Mouse (Mus musculus) ES-Bruce4 (cell line): ENCODE data around the gene Tbkbp1. TPM values are rescaled to one million over a fixed set of nuclear protein-coding genes. Genes with fewer than 3 reads are reported as not detected.

ENCODE experiments used
- H3K27ac ChIP-seq: 2 replicates; pipeline ENCODE4 v1.5.1; 2012; ENCODE audit warnings: low read length, inconsistent platforms; ENCODE audit not compliant: insufficient read depth
- H3K27me3 ChIP-seq: 2 replicates; pipeline ENCODE4 v1.6.1; 2012; ENCODE audit warnings: mild to moderate bottlenecking, low read length, inconsistent platforms; ENCODE audit not compliant: control insufficient read depth, poor library complexity, insufficient read depth, severe bottlenecking
- H3K36me3 ChIP-seq: 2 replicates; pipeline ENCODE4 v1.6.1; 2012; ENCODE audit warnings: inconsistent platforms, mild to moderate bottlenecking, low read length, moderate library complexity; ENCODE audit not compliant: control insufficient read depth, poor library complexity, insufficient read depth, severe bottlenecking
- H3K4me1 ChIP-seq: one replicate; pipeline ENCODE4 v1.8.1; 2011; ENCODE audit warnings: low read length; ENCODE audit not compliant: control insufficient read depth, insufficient read depth
- H3K4me3 ChIP-seq: 2 replicates; pipeline ENCODE4 v1.5.1; 2011; ENCODE audit warnings: low read depth, mild to moderate bottlenecking, low read length
- H3K9ac ChIP-seq: 2 replicates; pipeline ENCODE4 v1.6.1; 2012; ENCODE audit warnings: low read depth, mild to moderate bottlenecking, inconsistent platforms; ENCODE audit not compliant: poor library complexity, severe bottlenecking
- H3K9me3 ChIP-seq: replicated peaks from 2 replicates; pipeline ENCODE4 v1.6.1; 2012; ENCODE audit warnings: mild to moderate bottlenecking, low read length, inconsistent platforms; ENCODE audit not compliant: control insufficient read depth, poor library complexity, insufficient read depth, severe bottlenecking
- CTCF ChIP-seq: IDR thresholded peaks from one replicate; pipeline ENCODE4 v1.8.1; 2011; ENCODE audit warnings: low read depth, low read length
- EP300 ChIP-seq: IDR thresholded peaks from 2 replicates; pipeline ENCODE4 v1.6.1; 2011; ENCODE audit warnings: low read depth, low read length; ENCODE audit not compliant: insufficient read depth
- POLR2A ChIP-seq: IDR thresholded peaks from one replicate; pipeline ENCODE4 v1.8.1; 2011; ENCODE audit warnings: low read length; ENCODE audit not compliant: insufficient read depth
- polyA plus RNA-seq: library from polyadenylated mRNA; stranded (reverse); fragments of >200 nt; gene quantifications from 2 replicates; pipeline ENCODE4 v1.2.4, GENCODE M21; 2011; ENCODE audit warnings: low read depth; ENCODE audit not compliant: missing spikeins, insufficient read depth, insufficient read length

Tbkbp1 gene
- polyA plus RNA-seq, 1 experiment: 5.4 TPM

DNA sequence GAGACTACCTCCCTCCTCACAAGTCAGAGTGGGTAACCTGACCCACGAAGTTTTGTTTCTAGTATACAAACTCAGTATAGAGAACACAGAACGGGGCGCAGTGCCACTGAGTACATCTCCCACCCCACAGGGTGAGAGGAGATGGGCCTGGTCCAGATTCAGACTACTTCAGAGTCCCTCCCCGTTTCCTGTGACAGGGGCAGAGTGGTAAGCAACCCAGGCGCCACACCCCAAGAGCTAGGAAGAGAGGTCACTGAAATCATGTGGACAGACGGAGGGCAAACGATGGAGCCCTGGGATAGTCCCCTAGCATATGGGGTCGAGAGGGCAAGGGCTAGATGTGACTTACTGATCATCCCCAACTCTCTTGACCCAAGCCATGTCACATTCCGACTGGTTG is 5.3 kb downstream of the Tbkbp1 start:
- H3K9ac ChIP-seq: no peak overlapping the region
- no peak overlapping the region for H3K27ac ChIP-seq
- no peak overlapping the region for H3K4me3 ChIP-seq
- no peaks in the 10 kb centered on the region for H3K27me3 ChIP-seq
- no peaks in the 10 kb centered on the region for H3K36me3 ChIP-seq
- peaks cover 5% of the 10 kb centered on the region for H3K4me1 ChIP-seq
- no peaks in the 10 kb centered on the region for H3K9me3 ChIP-seq
- TF ChIP-seq CTCF (no peak), POLR2A (no peak), EP300 (no peak)

DNA sequence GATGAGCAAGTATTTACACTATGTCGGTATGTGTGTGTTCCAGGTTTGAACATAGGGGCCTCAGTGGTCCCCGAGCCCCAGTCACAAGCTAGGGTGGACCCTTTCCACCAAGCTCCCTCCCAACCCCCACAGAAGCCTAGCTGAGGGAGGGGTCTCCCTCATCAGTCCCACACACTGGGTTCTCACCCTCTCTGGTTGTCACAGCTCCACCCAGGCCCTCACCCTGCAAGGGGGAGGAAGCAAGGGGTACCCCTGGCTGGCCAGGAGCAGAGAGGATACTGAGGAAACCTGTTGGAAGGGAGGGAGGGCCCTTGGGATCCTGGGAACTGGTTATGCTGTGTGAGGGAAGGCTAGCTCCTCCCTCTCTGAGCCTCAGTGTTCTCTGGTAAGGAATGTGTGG is 6.0 kb downstream of the Tbkbp1 start:
- Histone ChIP-seq H3K9me3 (no peaks in the 10 kb centered on the region), H3K27me3 (no peaks in the 10 kb centered on the region), H3K36me3 (no peaks in the 10 kb centered on the region), H3K9ac (no peak overlapping the region), H3K4me3 (no peak overlapping the region), H3K4me1 (peaks cover 5% of the 10 kb centered on the region), H3K27ac (no peak overlapping the region)
- TF ChIP-seq POLR2A: no peak
- TF ChIP-seq CTCF: no peak
- TF ChIP-seq EP300: no peak

DNA sequence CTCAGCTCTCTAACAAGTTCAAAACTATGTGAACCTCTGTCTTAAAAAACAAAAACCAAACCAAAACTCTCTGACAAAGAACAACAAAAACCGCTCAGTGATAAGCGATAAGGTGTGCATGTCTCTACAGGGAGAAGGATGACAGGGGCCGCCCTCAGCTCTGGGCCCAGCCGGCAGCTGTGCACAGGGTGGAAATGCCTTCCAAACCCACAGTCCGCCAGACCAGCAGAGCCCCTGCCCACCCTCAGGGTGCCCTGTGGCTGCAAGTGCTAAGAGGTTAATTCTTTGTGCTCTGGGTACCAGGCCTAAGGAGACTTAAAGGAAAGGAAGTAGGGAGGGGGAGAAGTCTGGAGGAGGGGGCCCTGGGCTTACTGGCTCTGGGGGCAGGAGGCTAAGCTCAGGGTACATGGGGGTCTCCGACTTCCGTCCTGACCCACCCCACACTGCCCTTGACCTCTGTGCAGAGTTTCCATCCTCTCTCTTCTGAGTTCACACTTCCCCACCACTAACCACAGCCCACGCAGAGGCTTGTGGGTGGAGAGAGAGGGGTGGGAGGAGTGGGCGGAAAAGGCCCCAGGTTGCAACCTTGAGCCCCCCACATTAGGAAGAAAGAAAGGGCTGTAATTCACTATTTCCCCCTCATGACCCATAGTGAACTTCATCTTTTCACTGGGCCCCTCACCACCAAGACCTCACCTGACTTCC is 7.9 kb downstream of the Tbkbp1 start:
- Histone ChIP-seq H3K27me3 (peaks cover 3% of the 10 kb centered on the region), H3K27ac (no peak overlapping the region), H3K4me3 (no peak overlapping the region), H3K9me3 (no peaks in the 10 kb centered on the region), H3K4me1 (peaks cover 5% of the 10 kb centered on the region), H3K36me3 (no peaks in the 10 kb centered on the region), H3K9ac (no peak overlapping the region)
- TF ChIP-seq CTCF: no peak
- no peak for TF ChIP-seq EP300
- no peak for TF ChIP-seq POLR2A

DNA sequence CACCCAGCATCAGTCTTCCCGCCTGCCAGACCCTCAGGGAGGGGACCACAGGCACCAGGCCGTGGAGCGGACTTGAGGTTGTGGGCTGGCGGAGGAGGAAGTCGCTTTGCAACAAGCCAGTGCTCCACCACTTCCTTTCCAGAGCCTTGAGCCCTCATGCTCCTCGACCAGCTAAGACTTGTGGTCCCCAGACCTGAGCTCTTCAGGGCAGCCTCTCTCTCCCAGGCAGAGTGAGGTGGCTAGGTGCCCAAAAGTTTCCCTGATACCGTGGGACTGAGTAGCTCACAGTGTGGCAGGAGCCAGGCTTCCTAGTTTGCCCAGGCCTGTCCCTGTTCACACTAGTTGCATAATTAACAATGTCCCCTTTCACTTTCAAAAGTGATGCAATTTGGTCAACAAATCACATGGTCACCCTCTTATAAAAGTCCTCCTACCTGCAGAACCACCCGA is 9.1 kb downstream of the Tbkbp1 start:
- no peak overlapping the region for H3K27ac ChIP-seq
- peak overlapping the region; percentile 3; the same call in 1 of the 2 replicates for H3K4me3 ChIP-seq
- peaks cover 5% of the 10 kb centered on the region for H3K4me1 ChIP-seq
- H3K27me3 ChIP-seq: peaks cover 3% of the 10 kb centered on the region
- TF ChIP-seq CTCF (no peak), EP300 (no peak), POLR2A (no peak)
- H3K9ac ChIP-seq: peak overlapping the region; percentile 7; the same call in 1 of the 2 replicates
- H3K9me3 ChIP-seq: no peaks in the 10 kb centered on the region
- H3K36me3 ChIP-seq: no peaks in the 10 kb centered on the region

DNA sequence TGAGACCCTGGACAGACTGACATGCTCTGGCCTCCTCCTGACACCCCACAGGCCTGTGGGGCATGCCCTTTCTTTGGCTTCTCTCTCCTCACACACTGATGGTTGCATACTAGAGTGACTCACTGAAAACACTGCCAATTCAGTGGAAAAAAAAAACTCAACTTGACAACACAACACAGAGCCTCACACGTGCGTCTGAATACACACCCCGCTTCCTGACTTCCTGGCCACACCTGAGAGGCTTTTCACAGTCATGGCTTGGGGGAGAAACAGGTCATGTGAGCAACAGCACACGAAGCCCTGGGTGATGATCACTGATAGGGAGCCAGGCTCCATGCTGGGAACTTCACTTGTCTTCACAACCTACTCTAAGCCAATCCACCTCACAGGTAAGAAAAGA is 10.5 kb downstream of the Tbkbp1 start:
- Histone ChIP-seq H3K9me3 (no peaks in the 10 kb centered on the region), H3K4me3 (no peak overlapping the region), H3K4me1 (peaks cover 5% of the 10 kb centered on the region), H3K27ac (no peak overlapping the region), H3K27me3 (peaks cover 3% of the 10 kb centered on the region), H3K9ac (no peak overlapping the region), H3K36me3 (no peaks in the 10 kb centered on the region)
- TF ChIP-seq POLR2A (no peak), EP300 (no peak), CTCF (no peak)

DNA sequence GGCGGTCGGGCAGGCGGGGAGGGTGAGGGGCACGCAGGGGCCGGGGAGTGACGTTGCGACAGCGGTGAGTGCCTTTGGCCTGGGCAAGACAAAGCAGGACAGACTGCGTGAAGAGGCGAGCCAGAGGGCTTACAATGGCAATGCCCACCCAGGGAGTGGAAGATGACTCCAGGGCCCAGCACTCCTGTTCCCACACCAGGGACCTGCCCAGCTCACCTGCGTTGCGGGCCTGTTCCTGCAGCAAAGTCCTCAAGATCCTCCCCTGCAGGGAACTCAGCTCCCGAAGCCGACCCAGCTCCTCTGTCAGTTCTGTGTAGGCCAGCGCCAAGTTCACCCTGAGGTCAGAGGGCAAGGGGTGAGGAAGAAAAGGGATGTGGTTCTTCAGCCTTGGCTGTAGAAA is 12.0 kb downstream of the Tbkbp1 start:
- H3K27me3 ChIP-seq: peaks cover 3% of the 10 kb centered on the region
- H3K4me1 ChIP-seq: peaks cover 5% of the 10 kb centered on the region
- no peaks in the 10 kb centered on the region for H3K36me3 ChIP-seq
- H3K9ac ChIP-seq: peak overlapping the region; percentile 56
- H3K4me3 ChIP-seq: peak overlapping the region; percentile 20
- TF ChIP-seq CTCF (no peak), EP300 (no peak), POLR2A (no peak)
- H3K27ac ChIP-seq: no peak overlapping the region
- H3K9me3 ChIP-seq: no peaks in the 10 kb centered on the region
